Mouse (Mus musculus) intestine, embryonic 14.5 days (tissue): ENCODE data around the gene Ago3. TPM values are rescaled to one million over a fixed set of nuclear protein-coding genes. Genes with fewer than 3 reads are reported as not detected.

Experiments used
- ATAC-seq: fragments of 200-750 bp; cut with Nextera tagmentation; replicated peaks from 2 replicates; pipeline ENCODE4 v1.8.0; 2017; ENCODE audit warnings: low read depth, moderate number of reproducible peaks, moderate TSS enrichment, moderate library complexity; ENCODE audit not compliant: low FRiP score, low TSS enrichment
- DNase-seq: peaks from one replicate; pipeline ENCODE4 v3.0.0-alpha.2; 2018; ENCODE audit warnings: low spot score
- H3K27ac ChIP-seq: fragments of 300-500 bp; sonication (generic); 2 replicates; pipeline ENCODE4 v1.5.1; 2014; ENCODE audit warnings: low read depth, mild to moderate bottlenecking, control low read depth
- H3K27me3 ChIP-seq: fragments of 300-500 bp; sonication (generic); replicated peaks from 2 replicates; pipeline ENCODE4 v1.6.1; 2014; ENCODE audit warnings: low read length, control low read depth; ENCODE audit not compliant: control insufficient read depth, insufficient read depth
- H3K36me3 ChIP-seq: fragments of 300-500 bp; sonication (generic); 2 replicates; pipeline ENCODE4 v1.6.1; 2014; ENCODE audit warnings: low read length, control low read depth; ENCODE audit not compliant: control insufficient read depth, insufficient read depth
- H3K4me1 ChIP-seq: fragments of 300-500 bp; sonication (generic); replicated peaks from 2 replicates; pipeline ENCODE4 v1.6.1; 2014; ENCODE audit warnings: low read length, control low read depth, mixed read lengths; ENCODE audit not compliant: control insufficient read depth, insufficient read depth
- H3K4me2 ChIP-seq: fragments of 300-500 bp; sonication (generic); 2 replicates; pipeline ENCODE4 v1.6.1; 2014; ENCODE audit warnings: low read length
- H3K4me3 ChIP-seq: fragments of 300-500 bp; sonication (generic); 2 replicates; pipeline ENCODE4 v1.5.1; 2014; ENCODE audit warnings: low read depth, low read length, control low read depth, mixed read lengths
- H3K9ac ChIP-seq: fragments of 300-500 bp; sonication (generic); 2 replicates; pipeline ENCODE4 v1.6.1; 2014; ENCODE audit warnings: mild to moderate bottlenecking, low read length
- H3K9me3 ChIP-seq: fragments of 300-500 bp; sonication (generic); 2 replicates; pipeline ENCODE4 v1.6.1; 2016; ENCODE audit warnings: low read length, control low read depth; ENCODE audit not compliant: control insufficient read depth
- WGBS: fragments of 180-500 bp; shearing (Covaris S2); extraction: QIAGEN DNeasy Blood & Tissue Kit; methylation state at CpG from one replicate; pipeline ENCODE4 v1.1.7; 2014; 5-methylcytosine and 5-hydroxymethylcytosine counted together
- polyA plus RNA-seq: library from polyadenylated mRNA; unstranded; fragments of >200 nt; fragmentation: Nextera tagmentation; extraction: Ambion mirVana; gene quantifications from 2 replicates; pipeline ENCODE4 v1.2.1, GENCODE M21; 2014

Gene Ago3
- polyA plus RNA-seq, 1 experiment from 2014 or later, result 13.2 TPM

DNA sequence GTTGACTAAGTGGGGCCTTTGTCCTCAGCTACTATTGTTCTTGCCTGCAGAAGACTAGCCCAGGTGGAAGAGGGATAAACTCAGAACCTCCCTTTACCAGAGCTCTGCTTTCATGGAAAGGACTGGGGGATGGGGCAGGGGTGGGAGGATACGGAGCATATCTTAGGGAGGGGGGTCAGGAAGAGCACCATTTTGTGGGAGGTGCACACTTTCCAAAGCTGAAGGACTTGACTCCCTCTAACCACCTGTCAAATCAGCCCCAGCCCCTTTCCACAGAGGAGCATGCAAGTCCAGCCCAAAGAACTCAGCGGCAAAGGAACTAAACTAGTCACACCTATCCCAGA, 35.5 kb upstream of the Ago3 start:
- ATAC-seq (no peak), DNase-seq (no peak)
- peaks cover 1% of the 10 kb centered on the region for H3K36me3 ChIP-seq
- H3K4me2 ChIP-seq, result no peak overlapping the region
- no peak overlapping the region for H3K9ac ChIP-seq
- H3K4me1 ChIP-seq, result peaks cover 36% of the 10 kb centered on the region
- no peaks in the 10 kb centered on the region for H3K9me3 ChIP-seq
- no peak overlapping the region for H3K4me3 ChIP-seq
- H3K27me3 ChIP-seq, result no peaks in the 10 kb centered on the region
- no peak overlapping the region for H3K27ac ChIP-seq
- whole genome bisulfite sequencing, result 22% methylated on average over 2 of the region's 2 CpGs

DNA sequence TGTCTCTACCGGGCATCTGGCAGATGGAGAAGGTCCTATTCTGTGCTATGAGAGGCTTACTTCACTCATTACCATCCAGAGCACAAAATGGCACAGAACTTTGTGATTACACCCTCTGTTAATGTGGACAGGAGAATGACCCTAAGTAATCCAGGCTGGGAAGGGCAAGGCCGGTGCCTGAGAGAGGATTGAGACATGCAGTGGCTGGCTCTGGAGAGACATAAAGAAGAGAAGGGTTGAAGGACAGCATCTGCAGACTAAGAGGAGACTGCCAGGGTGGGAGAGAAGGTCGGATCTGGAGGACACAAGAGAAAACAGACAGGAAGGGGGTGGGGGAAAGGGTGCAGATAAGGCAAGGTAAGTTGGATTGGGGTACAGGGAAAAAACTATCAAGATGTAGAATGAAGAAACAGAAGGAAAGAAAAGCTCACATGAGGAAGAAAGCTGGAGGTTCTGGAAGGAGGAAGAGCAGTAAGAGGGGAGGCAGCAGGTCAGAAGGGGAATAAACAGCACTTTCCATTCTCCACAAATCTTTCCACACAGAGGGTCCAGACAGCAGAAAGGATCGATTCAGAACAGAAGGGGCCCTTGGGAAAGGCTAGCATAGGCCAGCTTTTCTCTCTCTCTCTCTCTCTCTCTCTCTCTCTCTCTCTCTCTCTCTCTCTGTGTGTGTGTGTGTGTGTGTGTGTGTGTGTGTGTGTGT, 35.0 kb upstream of the Ago3 start:
- Histone ChIP-seq H3K4me2 (no peak overlapping the region), H3K9ac (no peak overlapping the region), H3K4me3 (no peak overlapping the region), H3K9me3 (no peaks in the 10 kb centered on the region), H3K36me3 (peaks cover 6% of the 10 kb centered on the region), H3K27me3 (no peaks in the 10 kb centered on the region), H3K27ac (no peak overlapping the region), H3K4me1 (peaks cover 36% of the 10 kb centered on the region)
- WGBS, result 22% methylated on average over 4 of the region's 4 CpGs
- ATAC-seq (no peak), DNase-seq (no peak)

DNA sequence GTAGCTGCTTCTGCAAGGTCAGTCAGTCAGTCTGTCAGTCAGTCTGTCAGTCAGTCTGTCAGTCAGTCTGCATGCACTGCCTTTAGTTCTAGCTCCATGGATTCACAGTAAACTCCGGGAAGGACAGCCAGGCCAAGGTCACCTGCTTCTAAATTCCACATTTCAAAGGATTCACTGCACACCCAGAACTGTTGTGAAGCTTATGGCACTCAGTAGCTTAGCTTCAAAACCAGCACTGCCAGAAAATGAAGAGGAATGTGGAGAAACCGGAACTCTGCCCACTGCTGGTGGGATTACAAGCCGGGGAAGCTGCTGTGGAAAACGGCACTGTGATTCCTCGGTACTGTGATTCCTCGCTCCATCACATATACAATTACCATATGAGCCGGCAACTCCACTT, 26.1 kb upstream of the Ago3 start:
- Histone ChIP-seq H3K36me3 (peaks cover 86% of the 10 kb centered on the region), H3K4me3 (no peak overlapping the region), H3K4me2 (no peak overlapping the region), H3K27me3 (no peaks in the 10 kb centered on the region), H3K4me1 (no peaks in the 10 kb centered on the region), H3K9me3 (no peaks in the 10 kb centered on the region), H3K9ac (no peak overlapping the region), H3K27ac (no peak overlapping the region)
- no peak for DNase-seq
- no peak for ATAC-seq
- 88% methylated on average over 7 of the region's 7 CpGs for WGBS

DNA sequence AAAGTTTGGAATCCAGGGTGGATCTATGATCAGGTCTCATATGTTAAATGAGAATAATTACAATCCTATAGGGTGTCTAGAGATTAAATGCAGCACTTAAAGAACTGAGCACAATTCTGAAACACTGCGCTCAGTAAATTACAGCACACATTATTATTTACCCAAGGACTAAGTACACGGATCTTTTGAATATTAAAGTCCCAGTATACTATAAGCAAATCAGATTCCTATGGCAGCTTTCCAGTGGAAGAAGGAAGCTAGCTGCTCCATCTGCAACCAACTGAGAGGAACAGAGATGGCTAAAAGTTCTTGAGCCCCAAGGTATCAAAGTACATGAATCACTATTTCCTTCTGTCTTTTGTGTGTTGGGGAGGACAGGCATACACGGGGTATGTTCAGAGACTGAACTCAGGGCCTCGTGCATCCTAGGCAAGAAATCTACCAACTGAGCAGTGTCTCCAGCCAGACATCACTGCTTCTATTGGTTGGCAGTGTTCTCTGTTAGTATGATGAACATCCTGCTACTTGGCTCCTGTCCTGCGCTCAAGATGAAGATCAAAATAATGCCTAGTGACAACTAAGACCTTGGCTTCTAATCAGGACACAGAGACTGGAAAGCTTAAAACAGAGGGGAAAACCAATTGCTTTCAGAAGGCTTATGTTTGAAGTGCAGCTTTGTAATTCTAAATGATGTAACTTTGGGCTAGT, 25.3 kb upstream of the Ago3 start:
- no peak for DNase-seq
- Histone ChIP-seq H3K27me3 (no peaks in the 10 kb centered on the region), H3K4me3 (no peak overlapping the region), H3K27ac (no peak overlapping the region), H3K4me2 (no peak overlapping the region), H3K36me3 (peaks cover 87% of the 10 kb centered on the region), H3K4me1 (no peaks in the 10 kb centered on the region), H3K9ac (no peak overlapping the region), H3K9me3 (no peaks in the 10 kb centered on the region)
- 95% methylated on average over 5 of the region's 5 CpGs for WGBS
- ATAC-seq, result no peak

DNA sequence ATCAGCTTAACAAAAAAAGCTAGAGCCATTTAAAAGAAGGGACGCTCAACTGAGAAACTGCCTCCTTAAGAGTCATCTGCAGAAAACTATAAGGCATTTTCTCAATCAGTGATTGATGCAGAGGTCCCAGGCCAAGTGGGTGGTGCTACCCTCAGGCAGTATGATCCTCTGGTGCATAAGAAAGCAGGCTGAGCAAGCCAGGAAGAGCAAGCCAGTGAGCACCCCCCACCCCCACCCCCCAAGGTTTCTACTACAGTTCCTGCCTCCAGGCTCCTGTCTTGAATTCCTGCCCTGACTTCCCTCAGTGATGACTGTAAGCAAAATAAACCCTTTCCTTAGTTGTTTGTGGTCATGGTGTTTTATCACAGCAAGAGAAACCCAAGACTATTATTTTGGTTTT, 20.9 kb upstream of the Ago3 start:
- Histone ChIP-seq H3K36me3 (peaks cover 81% of the 10 kb centered on the region), H3K9me3 (no peaks in the 10 kb centered on the region), H3K4me1 (no peaks in the 10 kb centered on the region), H3K4me3 (no peak overlapping the region), H3K27ac (no peak overlapping the region), H3K4me2 (no peak overlapping the region), H3K9ac (no peak overlapping the region), H3K27me3 (no peaks in the 10 kb centered on the region)
- no peak for ATAC-seq
- no peak for DNase-seq
- WGBS, result 92% methylated on average over 1 of the region's 1 CpGs

DNA sequence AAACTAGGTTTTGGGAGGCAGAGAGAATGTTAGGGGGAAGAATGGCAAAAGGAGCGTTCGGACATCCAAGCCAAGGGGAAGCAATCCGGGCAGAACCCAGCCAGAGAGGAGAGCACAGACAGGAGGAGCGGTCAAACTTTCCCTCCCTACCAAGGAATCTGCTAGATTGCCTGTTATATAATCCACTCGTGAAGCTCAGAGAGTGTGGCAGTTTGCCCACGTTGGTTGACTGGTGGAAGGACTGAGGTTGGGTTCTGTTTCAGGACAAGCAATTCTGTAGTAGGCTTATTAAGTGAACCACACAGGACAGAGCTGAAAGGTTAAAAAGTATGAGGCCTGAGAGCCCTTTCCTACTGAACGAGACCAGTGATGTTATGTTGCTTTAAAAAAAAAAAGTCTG, 17.8 kb upstream of the Ago3 start:
- H3K36me3 ChIP-seq, result peaks cover 66% of the 10 kb centered on the region
- no peak overlapping the region for H3K4me2 ChIP-seq
- H3K4me3 ChIP-seq, result no peak overlapping the region
- H3K4me1 ChIP-seq, result no peaks in the 10 kb centered on the region
- 85% methylated on average over 7 of the region's 7 CpGs for WGBS
- H3K27me3 ChIP-seq, result no peaks in the 10 kb centered on the region
- H3K9me3 ChIP-seq, result no peaks in the 10 kb centered on the region
- DNase-seq (no peak), ATAC-seq (no peak)
- H3K27ac ChIP-seq, result no peak overlapping the region
- H3K9ac ChIP-seq, result no peak overlapping the region

DNA sequence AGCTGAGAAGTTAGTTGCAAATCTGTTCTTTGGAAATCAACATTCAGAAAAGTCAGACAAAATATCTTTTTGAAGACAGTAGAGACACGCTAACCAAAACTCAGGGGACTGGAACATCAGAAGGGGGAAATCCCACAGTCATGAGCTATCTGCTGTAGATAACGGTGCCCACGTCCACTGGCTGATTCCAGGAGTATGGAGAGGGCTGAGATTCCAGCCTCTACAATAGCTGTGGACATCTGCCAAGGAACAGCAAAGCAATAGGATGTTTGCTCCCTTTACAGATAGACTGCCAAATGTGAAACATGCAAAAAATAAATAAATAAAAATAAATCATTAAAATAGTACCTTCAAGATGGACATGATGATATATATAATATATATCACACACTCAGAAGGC, 15.2 kb upstream of the Ago3 start:
- Histone ChIP-seq H3K36me3 (peaks cover 71% of the 10 kb centered on the region), H3K4me2 (no peak overlapping the region), H3K4me1 (no peaks in the 10 kb centered on the region), H3K27ac (no peak overlapping the region), H3K9ac (no peak overlapping the region), H3K4me3 (no peak overlapping the region), H3K9me3 (no peaks in the 10 kb centered on the region), H3K27me3 (no peaks in the 10 kb centered on the region)
- ATAC-seq (no peak), DNase-seq (no peak)
- WGBS, result 85% methylated on average over 3 of the region's 3 CpGs

DNA sequence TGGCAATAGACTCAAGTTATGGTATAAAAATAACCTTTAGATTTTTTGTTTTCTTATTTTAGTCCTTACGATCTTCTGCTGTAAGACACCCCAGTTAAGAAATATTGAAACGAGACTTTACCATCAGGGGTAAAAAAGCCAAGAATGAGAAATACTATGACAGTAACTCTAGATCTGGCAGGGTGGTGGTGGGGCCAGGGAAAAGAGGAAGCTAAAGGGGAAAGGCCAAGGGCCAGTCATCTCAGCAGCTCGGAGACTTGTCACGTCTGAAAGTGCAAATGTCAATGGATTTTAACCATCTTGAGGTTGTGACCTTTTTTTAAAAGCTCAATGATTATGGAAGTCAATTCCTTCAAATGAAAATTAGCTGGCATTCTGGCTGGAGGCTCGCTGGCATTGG, 8.9 kb upstream of the Ago3 start:
- Histone ChIP-seq H3K9me3 (no peaks in the 10 kb centered on the region), H3K9ac (no peak overlapping the region), H3K27ac (no peak overlapping the region), H3K4me1 (no peaks in the 10 kb centered on the region), H3K4me3 (no peak overlapping the region), H3K36me3 (peaks cover 71% of the 10 kb centered on the region), H3K27me3 (no peaks in the 10 kb centered on the region), H3K4me2 (no peak overlapping the region)
- WGBS, result 82% methylated on average over 5 of the region's 5 CpGs
- ATAC-seq (no peak), DNase-seq (no peak)

DNA sequence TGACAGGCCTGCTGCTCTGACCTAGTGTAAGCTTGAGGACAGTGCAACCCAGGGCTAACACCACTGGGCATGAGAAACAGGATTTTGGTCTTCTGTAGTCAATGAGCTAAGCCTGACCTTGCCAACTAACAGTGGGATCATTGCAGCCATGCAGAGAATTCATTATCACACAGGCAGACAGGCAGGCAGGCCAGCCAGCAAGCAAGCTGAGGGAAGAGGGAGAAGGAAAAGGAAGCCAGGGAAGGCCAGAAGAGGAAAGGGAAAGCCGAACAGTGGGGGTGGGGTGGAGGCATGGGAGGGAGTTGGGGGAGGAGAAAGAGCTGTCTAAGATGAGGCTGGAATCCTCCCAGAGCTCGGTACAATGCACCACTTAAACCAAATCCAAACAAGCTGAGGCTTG, 6.9 kb upstream of the Ago3 start:
- DNase-seq, result no peak
- H3K4me1 ChIP-seq, result no peaks in the 10 kb centered on the region
- H3K36me3 ChIP-seq, result peaks cover 51% of the 10 kb centered on the region
- H3K4me3 ChIP-seq, result no peak overlapping the region
- WGBS, result 31% methylated on average over 2 of the region's 2 CpGs
- no peak for ATAC-seq
- no peak overlapping the region for H3K4me2 ChIP-seq
- H3K9me3 ChIP-seq, result no peaks in the 10 kb centered on the region
- H3K27ac ChIP-seq, result no peak overlapping the region
- no peaks in the 10 kb centered on the region for H3K27me3 ChIP-seq
- H3K9ac ChIP-seq, result no peak overlapping the region
